Mouse (Mus musculus): ENCODE results near the gene Klrb1b. TPM values are rescaled to one million over a fixed set of nuclear protein-coding genes. Genes with fewer than 3 reads are reported as not detected.

Klrb1b gene
- polyA plus RNA-seq, 1 experiment, result not detected

GRCm38 (mm10) chr6:128763736-128764523 is 62.2 kb downstream of the Klrb1b start:
- DNase-seq (ENCODE audit: extremely low spot score in 1 of 2, low spot score in 1 of 2), result peak; percentile 98 to 99

Other genes starting within 250 kb of the Klrb1b start
- 16.5 and 18.7 TPM in 2 replicates for gene A2ml1, start 244.7 kb downstream of the Klrb1b start, polyA plus RNA-seq (2012; rRNA removed)
- not detected in 2 replicates for gene Klrb1a, start 202.8 kb downstream of the Klrb1b start, polyA plus RNA-seq (2012; rRNA removed)
- gene Clec2h, start 163.9 kb downstream of the Klrb1b start, polyA plus RNA-seq (2012; rRNA removed), result 0.06 TPM in 1 of 2 replicates, not detected in the other
- gene Klrb1, start 103.3 kb downstream of the Klrb1b start, polyA plus RNA-seq (2012; rRNA removed), result 0.15 TPM in 1 of 2 replicates, not detected in the other
- gene Klrb1c, start 37.1 kb downstream of the Klrb1b start, polyA plus RNA-seq (2012; rRNA removed), result 0.08 TPM in 1 of 2 replicates, not detected in the other
- not detected in 2 replicates for gene Gm44511, start within 50 bp of the Klrb1b start, polyA plus RNA-seq (2012; rRNA removed)
- gene Clec2i, start 61.3 kb upstream of the Klrb1b start, polyA plus RNA-seq (2012; rRNA removed), result 0.12 and 0.15 TPM in 2 replicates
- gene BC035044, start 64.8 kb upstream of the Klrb1b start, polyA plus RNA-seq (2012; rRNA removed), result 2.0 and 2.3 TPM in 2 replicates
- 0.17 and 0.66 TPM in 2 replicates for gene Clec2g, start 108.0 kb upstream of the Klrb1b start, polyA plus RNA-seq (2012; rRNA removed)
- gene Klrb1f, start 219.6 kb upstream of the Klrb1b start, polyA plus RNA-seq (2012; rRNA removed), result 0.04 TPM in 1 of 2 replicates, not detected in the other

Measured in frontal cortex, adult 2 months (tissue).